Mouse (Mus musculus): ENCODE data around the gene Olfr559. TPM values are rescaled to one million over a fixed set of nuclear protein-coding genes. Genes with fewer than 3 reads are reported as not detected.

Olfr559 gene
- polyA plus RNA-seq, 1 experiment from 2014 or later, result not detected

DNA sequence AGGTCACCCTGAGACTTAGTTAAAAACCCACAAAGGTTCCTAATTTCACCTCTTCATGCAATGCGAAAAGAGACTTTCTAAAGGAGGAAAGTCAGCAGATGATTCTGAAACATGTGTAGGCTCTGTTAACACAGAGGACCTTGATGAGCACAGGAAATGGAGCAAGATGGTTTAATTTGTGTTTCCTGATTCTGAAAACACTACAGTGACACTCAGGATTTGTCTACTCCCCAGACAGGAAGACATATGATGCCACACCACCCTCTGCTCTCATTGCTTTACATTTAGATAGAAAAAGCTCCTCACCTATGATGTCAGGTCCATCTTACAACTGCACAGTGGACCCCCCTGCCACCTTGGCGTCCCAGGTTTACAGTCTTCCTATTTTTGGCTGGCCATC, 51.1 kb downstream of the Olfr559 start:
- no peak overlapping the region for H3K27ac ChIP-seq
- no peak overlapping the region for H3K4me3 ChIP-seq (replicated peaks)
- no peak overlapping the region for H3K4me2 ChIP-seq (replicated peaks)
- no peak overlapping the region for H3K9ac ChIP-seq (replicated peaks)
- no peaks in the 10 kb centered on the region; the same call in 1 of the 2 replicates for H3K36me3 ChIP-seq
- H3K27me3 ChIP-seq, result no peaks in the 10 kb centered on the region
- no peak for ATAC-seq
- H3K9me3 ChIP-seq, result no peaks in the 10 kb centered on the region
- 85% methylated on average over 2 of the region's 2 CpGs for WGBS
- H3K4me1 ChIP-seq (replicated peaks), result no peaks in the 10 kb centered on the region

Other genes starting within 250 kb of the Olfr559 start
- 0.55 and 0.59 TPM in 2 replicates for gene Olfr543, start 245.8 kb downstream of the Olfr559 start, polyA plus RNA-seq (2015; fragmentation: Nextera tagmentation; extraction: Ambion mirVana)
- 0.16 and 0.19 TPM in 2 replicates for gene Olfr544, start 239.2 kb downstream of the Olfr559 start, polyA plus RNA-seq (2015; fragmentation: Nextera tagmentation; extraction: Ambion mirVana)
- gene Olfr545, start 227.9 kb downstream of the Olfr559 start, polyA plus RNA-seq (2015; fragmentation: Nextera tagmentation; extraction: Ambion mirVana), result 0.30 and 0.41 TPM in 2 replicates
- gene Olfr547, start 192.7 kb downstream of the Olfr559 start, polyA plus RNA-seq (2015; fragmentation: Nextera tagmentation; extraction: Ambion mirVana), result not detected in 2 replicates
- not detected in 2 replicates for gene Olfr548-ps1, start 186.6 kb downstream of the Olfr559 start, polyA plus RNA-seq (2015; fragmentation: Nextera tagmentation; extraction: Ambion mirVana)
- not detected in 2 replicates for gene Olfr549, start 177.6 kb downstream of the Olfr559 start, polyA plus RNA-seq (2015; fragmentation: Nextera tagmentation; extraction: Ambion mirVana)
- 0.17 TPM in 1 of 2 replicates, not detected in the other for gene Trim21, start 162.0 kb downstream of the Olfr559 start, polyA plus RNA-seq (2015; fragmentation: Nextera tagmentation; extraction: Ambion mirVana)
- not detected in 2 replicates for gene Olfr550, start 156.0 kb downstream of the Olfr559 start, polyA plus RNA-seq (2015; fragmentation: Nextera tagmentation; extraction: Ambion mirVana)
- not detected in 2 replicates for gene Olfr551, start 135.6 kb downstream of the Olfr559 start, polyA plus RNA-seq (2015; fragmentation: Nextera tagmentation; extraction: Ambion mirVana)
- gene Olfr552, start 129.7 kb downstream of the Olfr559 start, polyA plus RNA-seq (2015; fragmentation: Nextera tagmentation; extraction: Ambion mirVana), result not detected in 2 replicates
- gene Olfr553, start 109.3 kb downstream of the Olfr559 start, polyA plus RNA-seq (2015; fragmentation: Nextera tagmentation; extraction: Ambion mirVana), result not detected in 2 replicates
- gene Olfr554, start 89.1 kb downstream of the Olfr559 start, polyA plus RNA-seq (2015; fragmentation: Nextera tagmentation; extraction: Ambion mirVana), result not detected in 2 replicates
- gene Olfr555, start 68.7 kb downstream of the Olfr559 start, polyA plus RNA-seq (2015; fragmentation: Nextera tagmentation; extraction: Ambion mirVana), result not detected in 2 replicates
- gene Olfr556, start 62.6 kb downstream of the Olfr559 start, polyA plus RNA-seq (2015; fragmentation: Nextera tagmentation; extraction: Ambion mirVana), result not detected in 2 replicates
- gene Trim68, start 40.2 kb downstream of the Olfr559 start, polyA plus RNA-seq (2015; fragmentation: Nextera tagmentation; extraction: Ambion mirVana), result 7.3 and 8.0 TPM in 2 replicates
- not detected in 2 replicates for gene Olfr557, start 31.6 kb downstream of the Olfr559 start, polyA plus RNA-seq (2015; fragmentation: Nextera tagmentation; extraction: Ambion mirVana)
- gene Olfr558, start 25.3 kb downstream of the Olfr559 start, polyA plus RNA-seq (2015; fragmentation: Nextera tagmentation; extraction: Ambion mirVana), result 0.07 TPM in 1 of 2 replicates, not detected in the other
- gene Olfr33, start 8.4 kb downstream of the Olfr559 start, polyA plus RNA-seq (2015; fragmentation: Nextera tagmentation; extraction: Ambion mirVana), result not detected in 2 replicates
- not detected in 2 replicates for gene Olfr560, start 31.9 kb upstream of the Olfr559 start, polyA plus RNA-seq (2015; fragmentation: Nextera tagmentation; extraction: Ambion mirVana)
- not detected in 2 replicates for gene Olfr78, start 32.0 kb upstream of the Olfr559 start, polyA plus RNA-seq (2015; fragmentation: Nextera tagmentation; extraction: Ambion mirVana)
- gene Olfr561, start 43.7 kb upstream of the Olfr559 start, polyA plus RNA-seq (2015; fragmentation: Nextera tagmentation; extraction: Ambion mirVana), result not detected in 2 replicates
- gene Olfr564, start 76.0 kb upstream of the Olfr559 start, polyA plus RNA-seq (2015; fragmentation: Nextera tagmentation; extraction: Ambion mirVana), result not detected in 2 replicates
- gene Olfr566, start 131.3 kb upstream of the Olfr559 start, polyA plus RNA-seq (2015; fragmentation: Nextera tagmentation; extraction: Ambion mirVana), result not detected in 2 replicates
- gene Olfr568, start 149.6 kb upstream of the Olfr559 start, polyA plus RNA-seq (2015; fragmentation: Nextera tagmentation; extraction: Ambion mirVana), result not detected in 2 replicates
- gene Olfr569, start 163.4 kb upstream of the Olfr559 start, polyA plus RNA-seq (2015; fragmentation: Nextera tagmentation; extraction: Ambion mirVana), result not detected in 2 replicates
- gene Olfr570, start 167.1 kb upstream of the Olfr559 start, polyA plus RNA-seq (2015; fragmentation: Nextera tagmentation; extraction: Ambion mirVana), result not detected in 2 replicates
- not detected in 2 replicates for gene Olfr571, start 190.0 kb upstream of the Olfr559 start, polyA plus RNA-seq (2015; fragmentation: Nextera tagmentation; extraction: Ambion mirVana)
- gene Olfr572, start 196.9 kb upstream of the Olfr559 start, polyA plus RNA-seq (2015; fragmentation: Nextera tagmentation; extraction: Ambion mirVana), result not detected in 2 replicates
- gene Olfr573-ps1, start 215.1 kb upstream of the Olfr559 start, polyA plus RNA-seq (2015; fragmentation: Nextera tagmentation; extraction: Ambion mirVana), result not detected in 2 replicates
- not detected in 2 replicates for gene Olfr574, start 221.0 kb upstream of the Olfr559 start, polyA plus RNA-seq (2015; fragmentation: Nextera tagmentation; extraction: Ambion mirVana)
- gene Olfr575, start 231.3 kb upstream of the Olfr559 start, polyA plus RNA-seq (2015; fragmentation: Nextera tagmentation; extraction: Ambion mirVana), result not detected in 2 replicates
- not detected in 2 replicates for gene Olfr576, start 235.2 kb upstream of the Olfr559 start, polyA plus RNA-seq (2015; fragmentation: Nextera tagmentation; extraction: Ambion mirVana)
- not detected in 2 replicates for gene Olfr577, start 248.5 kb upstream of the Olfr559 start, polyA plus RNA-seq (2015; fragmentation: Nextera tagmentation; extraction: Ambion mirVana)